Mouse (Mus musculus): ENCODE results near the gene Pvalb.

Gene Pvalb

DNA sequence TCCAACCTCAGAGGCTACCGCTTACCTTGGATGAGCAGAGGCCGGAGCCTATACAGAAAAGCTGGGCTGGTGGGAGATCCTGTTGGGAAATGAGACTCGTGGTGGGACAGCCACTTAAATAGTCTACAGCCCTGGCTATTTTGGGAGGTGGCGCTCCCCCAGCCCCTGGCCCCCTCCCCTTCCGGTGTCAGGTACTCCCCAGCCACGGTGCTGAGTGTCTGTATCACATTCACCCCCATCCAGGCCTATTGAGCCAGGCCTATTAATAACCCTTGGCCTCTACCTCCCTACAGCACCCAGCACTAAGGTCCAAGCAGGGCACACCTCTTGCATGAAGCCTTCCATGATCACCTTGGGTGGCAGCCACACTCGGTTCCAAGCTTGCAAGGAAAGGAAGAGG, at the start of gene Pvalb:
Gene Pvalb (minus strand): TSS at position 89 of the 400 bp plus-strand sequence.
- in situ Hi-C loops (cut with MboI, MseI), result no loop called here

DNA sequence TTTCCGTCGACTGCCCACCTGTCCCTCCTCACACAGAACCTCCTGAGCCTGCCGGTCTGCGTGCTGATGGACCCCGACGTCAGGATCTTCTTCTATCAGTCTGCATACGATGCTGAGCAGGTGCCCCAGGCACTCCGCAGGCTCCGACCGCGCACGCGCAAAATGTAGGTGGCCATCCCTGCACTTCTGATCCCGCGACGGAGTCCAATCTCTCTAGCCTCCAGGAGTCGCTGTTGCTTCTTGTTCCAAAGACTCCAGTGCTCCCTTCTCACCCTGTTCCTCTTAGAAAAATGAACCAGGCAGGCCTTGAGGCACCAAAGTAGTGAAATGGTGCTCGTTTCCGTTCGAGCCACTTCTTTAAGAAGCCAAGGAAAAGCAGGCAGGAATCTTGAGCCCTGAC, 48.6 kb upstream of the Pvalb start:
- in situ Hi-C loops (cut with MboI, MseI), result loop anchor here (5.0 kb wide), 1 partner anchor 83 kb away; no protein-coding TSS in a partner anchor

DNA sequence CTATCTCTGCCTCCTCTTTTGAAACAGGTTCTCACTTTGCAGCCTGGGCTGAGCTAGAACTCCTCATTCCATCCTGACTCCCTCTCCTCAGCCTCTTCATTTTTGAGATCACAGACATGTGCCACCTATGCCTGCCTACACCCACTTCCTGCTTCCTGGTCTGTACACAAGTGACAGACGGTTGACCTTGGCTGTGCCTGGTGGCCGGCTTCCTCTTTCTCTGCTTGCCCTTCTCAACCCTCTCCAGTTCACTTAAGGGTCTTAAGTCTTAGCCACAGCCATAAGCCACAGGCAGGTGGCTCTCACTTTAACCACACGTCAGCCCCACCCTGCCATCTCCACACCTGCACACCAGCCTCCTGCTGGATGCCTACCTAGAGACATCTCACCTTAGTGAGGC, 42.2 kb upstream of the Pvalb start:
- in situ Hi-C loops (cut with MboI, MseI), result no loop called here

DNA sequence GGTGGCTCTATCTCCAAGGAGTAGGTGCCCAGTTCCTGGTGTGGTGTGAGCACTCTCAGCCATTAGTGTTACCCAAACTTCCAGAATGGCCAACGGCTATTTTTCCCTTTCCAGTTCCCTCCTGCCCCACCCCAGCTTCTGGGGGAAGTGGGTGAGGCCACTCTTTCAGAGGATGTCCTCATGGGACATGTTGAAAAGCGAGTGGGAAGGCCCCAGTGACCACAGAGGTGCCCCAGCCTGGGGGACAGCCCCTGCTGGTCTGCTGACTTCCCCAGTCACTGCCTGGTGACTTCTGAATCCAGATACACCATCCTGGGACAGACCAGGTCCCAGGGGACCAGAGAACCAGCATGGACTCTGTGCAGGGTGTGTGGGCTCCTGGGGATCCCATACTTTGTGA, 41.5 kb upstream of the Pvalb start:
- in situ Hi-C loops (cut with MboI, MseI), result no loop called here

DNA sequence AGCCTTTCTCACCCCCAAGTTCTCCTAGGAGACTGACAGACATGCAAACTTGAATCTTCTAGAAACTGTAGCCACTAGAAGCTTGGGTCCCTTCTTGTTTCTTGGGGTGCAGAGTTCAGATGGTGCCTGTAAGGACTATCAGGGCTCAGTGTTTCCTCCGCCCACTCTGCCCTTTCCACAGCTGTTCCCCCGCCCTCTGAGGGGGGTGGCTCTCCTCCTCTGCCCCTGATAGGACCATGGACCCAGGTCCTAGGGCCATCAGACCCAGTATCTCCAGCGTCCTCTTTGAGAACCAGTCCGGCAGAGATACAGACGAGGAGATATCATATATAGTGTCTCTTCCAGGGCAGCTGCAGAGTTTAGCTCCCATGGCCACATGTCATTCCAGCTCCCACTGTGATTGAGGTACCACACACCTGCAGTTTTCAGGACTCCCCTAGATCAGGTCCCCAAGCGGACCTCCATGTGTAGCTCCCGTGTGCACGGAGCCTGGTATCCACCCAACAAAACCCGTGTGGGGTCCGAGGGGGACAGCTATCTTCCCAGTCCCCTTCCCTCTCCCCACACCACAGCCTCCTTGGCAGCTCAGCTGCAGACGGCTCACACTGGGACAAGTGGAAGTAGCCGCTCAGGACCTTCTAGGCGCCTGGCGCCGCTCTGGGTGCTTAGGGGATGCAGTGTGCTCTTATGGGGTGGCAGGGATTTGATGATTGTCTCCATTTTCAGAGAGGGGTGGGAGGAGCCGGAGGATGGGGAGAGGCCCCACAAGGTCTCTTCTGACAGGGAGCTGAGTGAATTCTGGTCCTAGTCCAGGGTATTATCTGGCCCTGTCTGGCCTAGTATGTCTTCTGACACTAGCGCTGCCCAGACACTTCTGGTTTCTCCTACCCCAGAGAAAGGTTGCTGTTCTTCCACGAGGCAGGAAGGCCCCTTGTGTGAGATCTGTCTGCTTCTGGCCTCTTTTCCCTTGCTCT, 40.2 kb upstream of the Pvalb start:
- in situ Hi-C loops (cut with MboI, MseI), result no loop called here

DNA sequence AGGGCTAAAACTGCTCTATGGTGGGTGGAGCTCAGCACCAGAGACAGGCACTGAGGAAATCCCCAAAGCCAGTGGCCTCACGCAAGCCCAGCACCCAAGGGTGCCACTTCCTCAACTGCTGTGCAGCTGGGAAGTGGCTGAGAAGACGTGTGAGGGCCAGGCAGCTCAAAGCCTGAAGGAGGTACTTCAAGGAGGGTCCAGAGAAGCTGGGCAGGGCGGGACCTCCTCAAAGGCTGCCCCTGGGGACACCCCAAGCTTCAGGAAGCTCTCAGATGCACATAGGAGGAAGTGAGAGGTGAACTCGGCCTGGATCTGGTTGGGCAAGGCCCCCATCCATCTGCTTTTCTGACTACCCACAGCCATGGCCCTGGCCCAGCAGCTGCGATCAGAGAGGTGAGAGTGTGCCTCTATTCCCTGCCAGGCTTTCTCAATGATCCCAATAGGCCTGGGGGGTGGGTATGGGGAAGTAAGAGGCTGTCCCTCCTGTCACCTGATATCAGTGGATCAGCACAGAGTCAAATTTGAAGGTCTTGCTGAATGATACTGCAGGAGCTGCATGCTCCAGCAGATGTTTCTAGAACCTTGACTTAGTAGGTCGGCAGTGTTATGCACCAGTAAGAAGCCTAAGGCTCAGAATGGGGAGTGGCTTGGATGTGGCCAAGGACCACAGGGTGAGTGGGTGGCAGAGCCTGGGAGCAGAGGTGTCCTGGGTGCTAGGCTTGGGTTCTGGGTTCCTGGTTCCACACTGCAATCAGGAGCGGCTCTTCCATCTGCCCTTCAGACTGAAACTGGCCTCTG, 38.7 kb upstream of the Pvalb start, which contains the start of gene Ncf4:
Gene Ncf4 (plus strand): TSS at position 107 of the 798 bp plus-strand sequence.
- in situ Hi-C loops (cut with MboI, MseI), result no loop called here

DNA sequence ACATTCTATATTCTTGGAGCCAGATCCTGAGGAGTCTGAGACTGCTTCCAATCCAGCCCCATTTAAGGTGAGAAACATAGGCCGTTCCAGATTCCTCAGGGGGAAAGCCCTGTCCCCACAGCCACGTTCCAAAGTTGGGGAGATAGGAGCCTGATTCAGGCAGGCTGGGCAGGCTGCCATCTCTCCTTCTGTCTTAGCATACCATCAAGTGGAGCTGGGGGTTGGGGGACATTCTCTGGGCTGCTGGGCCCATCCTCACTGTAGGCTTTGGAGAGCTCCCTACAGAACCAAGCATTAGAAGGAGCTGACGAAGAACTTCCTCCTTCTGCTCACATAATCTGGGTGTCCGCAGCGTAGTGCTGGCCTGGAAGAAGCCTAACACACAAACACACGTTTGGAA, 37.6 kb upstream of the Pvalb start:
- in situ Hi-C loops (cut with MboI, MseI), result no loop called here

DNA sequence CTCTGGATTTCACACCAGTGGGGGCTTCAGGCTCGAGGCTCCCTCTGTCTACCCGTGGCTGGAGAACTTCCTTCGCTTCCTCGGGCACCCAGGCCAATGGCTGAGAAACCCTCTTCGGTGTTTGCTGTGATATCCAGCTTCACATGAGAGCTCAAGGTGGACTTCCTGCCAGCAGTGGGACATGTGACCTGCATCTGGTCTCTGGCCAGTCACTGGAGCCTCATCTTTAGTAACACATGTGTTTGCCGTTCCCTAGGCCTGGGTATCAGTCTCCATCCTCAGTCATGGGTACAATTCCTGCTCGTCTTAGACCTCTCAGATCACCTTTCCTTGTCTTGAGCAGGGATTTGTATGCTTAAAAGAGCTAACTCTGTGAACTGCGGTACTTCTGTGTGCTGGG, 36.9 kb upstream of the Pvalb start:
- in situ Hi-C loops (cut with MboI, MseI), result no loop called here

DNA sequence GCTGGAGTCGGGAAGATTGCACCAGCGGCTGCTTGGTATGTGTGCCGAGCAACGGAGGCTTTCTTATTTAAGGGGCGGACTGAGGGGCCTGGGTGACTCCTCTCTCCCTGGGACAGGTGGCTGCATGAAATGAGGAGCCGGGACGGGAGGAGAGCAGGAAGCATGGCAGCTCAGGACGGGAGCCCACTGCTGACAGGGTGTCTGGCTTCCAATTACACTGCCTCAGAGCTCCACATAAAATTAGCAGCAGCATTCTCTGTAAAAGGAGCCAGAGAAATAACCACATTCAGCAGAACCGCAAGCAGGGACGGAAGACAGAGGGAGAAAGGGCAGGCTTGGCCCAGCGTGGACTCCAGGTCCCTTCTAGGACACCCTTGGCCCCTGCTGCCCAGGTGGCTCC, 35.1 kb upstream of the Pvalb start:
- in situ Hi-C loops (cut with MboI, MseI), result no loop called here

DNA sequence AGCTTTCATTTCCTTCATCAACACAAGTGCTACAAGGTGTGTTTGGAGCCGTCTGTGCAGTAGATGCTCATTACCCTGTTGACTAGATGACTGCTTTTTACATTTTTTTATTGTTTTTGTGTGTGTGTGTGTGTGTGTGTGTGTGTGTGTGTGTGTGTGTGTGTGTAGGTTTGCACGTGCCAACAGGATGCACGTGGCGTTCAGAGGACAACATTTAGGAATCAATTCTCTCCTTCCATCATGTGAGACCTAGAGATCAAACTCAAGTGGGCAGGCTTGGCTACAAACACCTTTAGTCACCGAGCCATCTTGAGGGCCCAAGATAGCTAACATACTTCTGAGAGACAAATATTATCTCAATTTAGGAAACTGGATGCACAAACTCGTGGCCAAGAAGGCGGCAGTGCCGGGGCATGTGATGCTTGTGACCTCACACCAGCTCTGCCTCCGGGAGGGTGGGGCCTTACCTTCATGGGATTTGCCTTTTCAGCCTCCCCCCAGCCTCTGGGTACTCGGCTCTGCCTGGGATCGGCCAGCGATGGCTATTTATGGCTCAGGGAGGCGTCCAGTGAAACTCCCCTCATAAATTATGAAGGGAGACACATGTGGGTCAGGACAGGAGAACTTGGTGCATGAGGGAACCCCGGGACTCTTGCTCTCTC, 33.9 kb upstream of the Pvalb start:
- in situ Hi-C loops (cut with MboI, MseI), result no loop called here

DNA sequence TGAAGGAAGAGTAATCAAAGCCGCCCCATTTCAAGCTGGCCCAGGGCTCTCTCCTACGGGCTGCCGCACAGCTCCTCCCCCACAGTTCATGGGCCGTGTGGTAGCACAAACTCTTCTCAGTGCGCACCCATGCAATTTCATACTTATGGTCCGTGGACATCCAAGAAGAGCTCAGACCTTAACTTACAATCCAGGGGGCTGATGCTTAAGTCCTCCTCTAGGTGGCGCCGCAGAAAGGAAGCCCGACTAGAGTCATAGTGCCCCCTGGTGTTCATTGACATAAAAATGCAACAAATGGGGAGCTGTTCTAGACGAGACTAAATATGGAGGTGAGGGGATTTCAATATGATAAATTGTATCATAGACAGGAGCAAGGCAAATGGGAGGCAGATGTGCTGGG, 33.3 kb upstream of the Pvalb start:
- in situ Hi-C loops (cut with MboI, MseI), result no loop called here

DNA sequence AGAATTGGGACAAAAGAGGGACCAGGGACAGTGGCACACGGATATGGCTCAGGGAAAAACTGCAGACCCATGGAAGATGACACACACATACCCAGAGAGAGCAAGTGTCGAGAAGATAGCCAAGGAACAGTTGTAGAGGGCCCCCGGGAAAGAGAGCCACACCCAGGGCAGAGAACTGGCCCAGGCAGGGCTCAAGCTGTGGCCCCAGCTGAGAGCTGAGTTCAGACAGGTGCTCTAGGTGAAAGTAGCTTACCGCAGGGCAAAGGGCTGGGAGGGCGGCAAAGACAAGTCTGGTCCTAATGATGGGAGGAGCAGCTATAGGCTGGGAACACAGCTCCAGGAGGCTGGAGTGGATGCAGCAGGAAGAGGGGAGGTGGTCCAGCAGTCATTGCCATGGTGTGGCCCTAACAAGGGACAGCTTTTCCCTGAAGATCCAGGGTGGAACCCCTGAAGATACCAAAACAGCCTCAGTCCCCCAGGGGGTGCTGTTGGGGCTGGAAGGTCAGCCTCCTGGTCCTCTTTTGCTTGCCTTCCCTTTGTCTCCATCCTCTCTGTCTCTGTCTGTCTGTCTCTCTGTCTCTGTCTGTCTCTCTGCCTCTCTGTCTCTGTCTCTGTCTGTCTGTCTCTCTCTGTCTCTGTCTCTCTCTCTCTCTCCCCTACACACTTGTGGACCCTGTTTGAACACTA, 28.8 kb upstream of the Pvalb start:
- in situ Hi-C loops (cut with MboI, MseI), result loop anchor here (5.0 kb wide), 1 partner anchor 53 kb away; no protein-coding TSS in a partner anchor

DNA sequence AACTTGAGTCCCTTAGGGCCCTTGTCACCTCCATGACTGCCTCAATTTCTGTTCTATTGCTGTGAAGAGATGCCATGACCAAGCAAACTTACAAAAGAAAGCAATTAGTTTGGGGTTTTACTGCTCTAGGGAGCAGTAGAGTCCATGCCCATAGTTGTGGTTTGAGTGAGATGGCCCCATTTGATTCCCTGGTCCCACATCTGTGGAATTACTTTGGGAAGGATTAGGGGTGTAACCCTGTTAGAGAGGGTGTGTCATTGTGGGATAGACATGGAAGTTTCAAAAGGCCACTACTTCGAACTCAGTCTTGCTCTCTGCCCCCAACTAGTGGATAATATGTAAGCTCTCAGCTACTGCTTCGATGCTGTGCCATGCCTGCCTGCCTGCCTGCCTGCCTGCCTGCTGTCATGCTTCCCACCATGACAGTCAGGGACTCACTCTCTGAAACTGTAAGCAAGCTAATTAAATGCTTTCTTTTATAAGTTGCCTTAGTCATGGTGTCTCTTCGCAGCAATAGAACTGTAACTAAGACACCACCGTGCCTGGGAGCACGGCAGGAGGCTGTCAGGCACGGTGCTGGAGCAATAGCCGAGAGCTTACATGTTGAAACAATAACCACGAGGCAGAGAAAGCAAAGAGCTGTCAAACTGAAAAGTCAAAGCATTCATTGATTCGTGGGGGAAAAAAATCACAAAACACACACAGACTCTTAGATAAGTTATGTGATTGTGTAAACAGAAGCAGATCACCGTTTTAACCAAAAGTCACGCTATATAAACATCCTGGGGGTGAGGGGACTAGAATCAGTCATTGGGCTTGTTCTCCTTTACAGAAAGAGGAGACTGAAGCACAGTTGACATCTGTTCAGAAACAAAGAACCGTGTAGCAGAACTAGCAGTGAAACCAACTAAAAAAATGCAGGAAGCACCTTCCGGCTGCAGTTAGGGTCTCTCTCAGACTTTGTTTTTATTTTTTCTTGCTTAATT, 25.4 kb upstream of the Pvalb start:
- in situ Hi-C loops (cut with MboI, MseI), result loop anchor here (5.0 kb wide), 1 partner anchor 49 kb away; no protein-coding TSS in a partner anchor

DNA sequence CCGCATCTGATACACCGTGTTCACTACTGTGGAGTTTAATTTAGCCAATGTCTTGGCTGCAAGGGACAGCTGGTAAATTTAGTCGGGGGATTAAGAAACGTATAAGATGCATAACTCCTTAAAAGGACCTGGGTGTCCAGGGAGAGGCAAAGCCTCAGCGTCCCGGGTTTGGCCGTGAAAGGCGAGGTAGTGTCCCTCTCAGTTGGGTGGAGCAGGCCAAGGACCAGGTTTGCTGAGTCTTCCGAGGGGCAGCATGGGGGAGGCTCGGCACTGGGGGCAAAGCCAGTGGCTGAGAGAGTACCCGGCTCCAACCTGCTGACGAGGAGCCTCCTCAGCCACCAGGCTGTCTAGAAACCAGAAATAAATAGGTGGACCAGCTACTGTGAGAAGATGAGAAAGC, 21.6 kb upstream of the Pvalb start:
- in situ Hi-C loops (cut with MboI, MseI), result no loop called here

DNA sequence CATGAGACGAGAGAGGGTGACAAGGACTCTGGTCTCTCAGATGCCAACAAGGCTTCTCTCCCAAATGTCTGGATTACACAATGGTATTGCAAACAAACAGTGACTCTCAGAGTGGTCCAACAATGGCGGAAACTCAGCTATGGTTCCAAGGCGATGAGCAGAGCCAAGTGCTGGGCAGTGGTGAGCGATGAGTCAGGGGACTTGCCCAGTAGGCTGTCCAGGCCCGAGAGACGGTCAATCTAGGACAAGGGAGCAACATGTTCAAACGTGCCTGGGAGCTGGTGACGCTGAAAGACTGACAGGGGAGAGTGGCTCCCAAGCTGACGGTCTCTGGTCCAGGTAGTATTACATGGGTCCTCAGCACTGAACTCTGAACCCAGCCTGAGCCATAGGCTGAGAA, 9.1 kb upstream of the Pvalb start:
- in situ Hi-C loops (cut with MboI, MseI), result loop anchor here (10.0 kb wide), 1 partner anchor 620 kb away; the partner anchor contains the start of genes Apol10b and Gm36245

DNA sequence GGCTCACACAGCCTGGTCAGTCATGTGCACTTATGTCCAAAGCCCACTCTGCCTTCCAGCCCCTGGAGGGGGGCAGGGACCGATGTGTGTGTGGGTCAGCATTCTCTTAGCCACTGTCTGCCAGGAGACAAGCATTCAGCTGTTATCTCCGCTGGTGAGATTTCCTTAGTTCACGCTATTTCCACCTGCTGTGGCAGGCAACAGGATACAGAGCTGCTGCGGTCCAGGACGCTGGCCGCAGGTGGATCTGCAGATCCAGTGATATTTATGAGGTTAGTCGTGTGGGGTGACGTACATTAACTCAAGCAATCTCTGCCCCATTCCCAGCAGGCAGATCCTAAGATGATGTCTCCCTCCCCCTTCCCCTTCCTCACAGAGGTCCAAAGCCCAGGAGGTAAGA, 5.2 kb upstream of the Pvalb start:
- in situ Hi-C loops (cut with MboI, MseI), result loop anchor here (10.0 kb wide), 1 partner anchor 617 kb away; the partner anchor contains the start of genes Apol10b and Gm36245

DNA sequence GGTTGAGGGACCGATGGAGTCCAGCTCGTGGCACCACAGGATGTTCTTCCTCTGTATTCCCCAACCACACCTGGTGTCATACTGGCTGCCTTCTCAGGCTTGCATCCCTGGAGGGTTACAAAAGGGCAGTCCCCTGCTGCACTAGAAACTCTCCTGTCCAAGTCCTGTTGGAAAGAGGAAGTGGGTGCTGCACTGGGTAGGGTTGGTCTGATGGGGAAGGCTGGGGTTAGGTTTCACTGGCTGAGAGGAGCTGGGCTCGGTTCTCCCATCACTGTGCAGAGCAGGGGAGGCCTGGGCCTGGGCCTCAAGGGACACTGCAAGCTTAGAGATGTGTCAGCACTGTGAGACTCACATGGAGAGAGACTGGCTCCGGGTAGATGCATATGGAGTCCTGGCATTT, 4.0 kb upstream of the Pvalb start:
- in situ Hi-C loops (cut with MboI, MseI), result loop anchor here (10.0 kb wide), 1 partner anchor 615 kb away; the partner anchor contains the start of genes Apol10b and Gm36245

DNA sequence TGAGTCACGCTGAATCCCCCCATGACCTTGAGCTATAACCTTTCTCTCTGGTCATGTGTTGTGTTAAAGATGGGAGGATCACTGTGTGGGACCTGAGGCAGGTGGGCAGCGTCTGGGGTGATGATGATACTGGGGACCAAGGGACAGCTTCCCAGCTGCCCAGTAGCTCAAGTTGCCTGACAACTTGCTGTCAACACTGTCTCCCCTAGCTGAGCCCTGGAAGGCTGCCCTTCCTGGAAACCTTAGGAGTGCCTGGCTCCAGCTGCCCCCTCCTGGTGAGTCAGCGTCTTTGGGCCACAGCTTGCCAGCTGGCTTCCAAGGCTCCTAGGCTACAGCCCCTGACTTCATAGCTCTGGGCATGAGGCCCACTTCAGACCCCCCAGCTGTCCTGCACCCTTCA, 1.0 kb downstream of the Pvalb start:
- in situ Hi-C loops (cut with MboI, MseI), result no loop called here

DNA sequence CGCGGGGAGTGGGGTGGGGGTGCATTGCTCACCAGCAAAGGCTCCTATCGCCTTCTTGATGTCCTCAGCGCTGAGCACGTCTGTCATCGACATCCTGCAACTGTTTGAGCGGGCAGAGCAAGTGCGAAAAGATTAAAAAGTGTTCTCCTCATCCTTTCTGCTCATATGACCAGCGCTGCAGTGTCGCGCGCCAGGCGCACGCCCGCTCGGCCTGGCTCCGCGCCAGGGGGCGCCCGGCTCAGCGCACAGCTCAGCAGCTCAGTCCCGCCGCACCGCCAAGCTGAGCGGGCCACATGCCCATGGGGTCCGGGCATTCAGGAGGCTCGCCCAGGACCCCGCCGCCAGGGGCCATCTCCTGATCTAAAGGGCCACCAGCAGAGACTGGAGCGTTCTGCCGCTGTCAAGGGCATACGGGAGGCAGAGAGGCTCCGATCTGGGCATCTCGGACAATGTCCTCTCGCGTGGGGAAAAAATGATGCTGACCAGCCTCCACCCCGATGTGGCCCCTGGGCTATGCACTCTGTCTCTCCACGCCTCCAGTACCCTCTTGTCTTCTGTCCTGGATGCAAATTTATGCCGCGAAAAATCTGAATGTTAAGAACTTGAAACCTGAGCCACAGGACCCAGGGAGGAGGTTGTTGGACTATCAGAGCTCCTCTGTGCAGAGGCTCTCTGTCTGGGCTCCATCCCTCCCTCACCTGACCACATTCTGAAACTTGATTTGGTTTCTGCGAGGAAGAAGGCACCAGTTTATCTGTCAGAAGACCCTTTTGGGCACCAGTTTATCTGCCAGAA, 1.9 kb downstream of the Pvalb start:
- in situ Hi-C loops (cut with MboI, MseI), result no loop called here

Data from regulatory T cell (primary cell).